Mouse (Mus musculus): ENCODE measurements around the gene Fgfr1op. TPM values are rescaled to one million over a fixed set of nuclear protein-coding genes. Genes with fewer than 3 reads are reported as not detected.
"Not testable (repeated sequence)": the region's sequence is repeated elsewhere in the genome, so short reads cannot be mapped to it uniquely, and the experiment has no call there.

Gene Fgfr1op
- total and polyA plus RNA-seq, 3 experiments = 13.7 to 47.3 (median 24.8) TPM

GRCm38 (mm10) chr17:8146931-8147330 lies 18.4 kb upstream of the Fgfr1op start:
- H3K4me1 ChIP-seq (ENCODE audit: insufficient read depth, low read depth, low read length); H3K9me3 ChIP-seq (replicated peaks); H3K36me3 ChIP-seq (replicated peaks); ATAC-seq (ENCODE audit: extremely low read depth, insufficient number of reproducible peaks, low FRiP score, poor library complexity, severe bottlenecking); H3K27me3 ChIP-seq (ENCODE audit: insufficient read depth, low read length); DNase-seq (ENCODE audit: low spot score); H3K4me3 ChIP-seq (ENCODE audit: low read depth, low read length): not testable (repeated sequence)

- ATAC-seq (ENCODE audit: extremely low read depth, insufficient number of reproducible peaks, low FRiP score, poor library complexity, severe bottlenecking) = peak; percentile 93
- H3K9me3 ChIP-seq (replicated peaks); H3K4me1 ChIP-seq (ENCODE audit: insufficient read depth, low read depth, low read length); DNase-seq (ENCODE audit: low spot score); H3K27me3 ChIP-seq (ENCODE audit: insufficient read depth, low read length); H3K36me3 ChIP-seq (replicated peaks): not testable (repeated sequence)
- H3K4me3 ChIP-seq (ENCODE audit: low read depth, low read length) = peak within 1 kb of the TSS; percentile 69
These were observed 17.6 kb upstream of the Fgfr1op start, which contains the start of the genes Gm49673 and Rnaset2a for GRCm38 (mm10) chr17:8147439-8148316. Gene Gm49673, minus strand, starts transcription at chr17:8147788. Gene Rnaset2a, minus strand, starts transcription at chr17:8148097.

- not testable (repeated sequence) for H3K4me1 ChIP-seq (ENCODE audit: insufficient read depth, low read depth, low read length); ATAC-seq (ENCODE audit: extremely low read depth, insufficient number of reproducible peaks, low FRiP score, poor library complexity, severe bottlenecking); H3K4me3 ChIP-seq (ENCODE audit: low read depth, low read length); H3K27me3 ChIP-seq (ENCODE audit: insufficient read depth, low read length); H3K36me3 ChIP-seq (replicated peaks); DNase-seq (ENCODE audit: low spot score); H3K9me3 ChIP-seq (replicated peaks)
These were observed 10.3 kb upstream of the Fgfr1op start for GRCm38 (mm10) chr17:8155010-8155409.

- not testable (repeated sequence) for H3K27me3 ChIP-seq (ENCODE audit: insufficient read depth, low read length); DNase-seq (ENCODE audit: low spot score); ATAC-seq (ENCODE audit: extremely low read depth, insufficient number of reproducible peaks, low FRiP score, poor library complexity, severe bottlenecking); H3K4me1 ChIP-seq (ENCODE audit: insufficient read depth, low read depth, low read length); H3K9me3 ChIP-seq (replicated peaks); H3K36me3 ChIP-seq (replicated peaks); H3K4me3 ChIP-seq (ENCODE audit: low read depth, low read length)
These were observed 9.3 kb upstream of the Fgfr1op start for GRCm38 (mm10) chr17:8155982-8156381.

GRCm38 (mm10) chr17:8158627-8159026 lies 6.7 kb upstream of the Fgfr1op start:
- H3K4me3 ChIP-seq (ENCODE audit: low read depth, low read length); H3K9me3 ChIP-seq (replicated peaks); ATAC-seq (ENCODE audit: extremely low read depth, insufficient number of reproducible peaks, low FRiP score, poor library complexity, severe bottlenecking): not testable (repeated sequence)

GRCm38 (mm10) chr17:8160969-8161368 lies 4.3 kb upstream of the Fgfr1op start:
- H3K9me3 ChIP-seq (replicated peaks); H3K4me1 ChIP-seq (ENCODE audit: insufficient read depth, low read depth, low read length); ATAC-seq (ENCODE audit: extremely low read depth, insufficient number of reproducible peaks, low FRiP score, poor library complexity, severe bottlenecking); DNase-seq (ENCODE audit: low spot score); H3K4me3 ChIP-seq (ENCODE audit: low read depth, low read length); H3K36me3 ChIP-seq (replicated peaks); H3K27me3 ChIP-seq (ENCODE audit: insufficient read depth, low read length): not testable (repeated sequence)

More at GRCm38 (mm10) chr17:8158627-8159026, 6.7 kb upstream of the Fgfr1op start:
- H3K4me1 ChIP-seq (ENCODE audit: insufficient read depth, low read depth, low read length); H3K27me3 ChIP-seq (ENCODE audit: insufficient read depth, low read length); DNase-seq (ENCODE audit: low spot score); H3K36me3 ChIP-seq (replicated peaks): not testable (repeated sequence)

GRCm38 (mm10) chr17:8165608-8165945 lies 276 bp downstream of the Fgfr1op start:
- H3K27me3 ChIP-seq (ENCODE audit: insufficient read depth, low read length); ATAC-seq (ENCODE audit: extremely low read depth, insufficient number of reproducible peaks, low FRiP score, poor library complexity, severe bottlenecking); DNase-seq (ENCODE audit: low spot score); H3K9me3 ChIP-seq (replicated peaks): not testable (repeated sequence)
- H3K4me3 ChIP-seq (ENCODE audit: low read depth, low read length) = peak overlapping the region; percentile 74
- peaks cover 25% of the 10 kb centered on the region for H3K36me3 ChIP-seq (replicated peaks)
- H3K4me1 ChIP-seq (ENCODE audit: insufficient read depth, low read depth, low read length) = peaks cover 10% of the 10 kb centered on the region

- peak overlapping the region; percentile 74 for H3K4me3 ChIP-seq (ENCODE audit: low read depth, low read length)
- H3K4me1 ChIP-seq (ENCODE audit: insufficient read depth, low read depth, low read length) = peaks cover 10% of the 10 kb centered on the region
- not testable (repeated sequence) for DNase-seq (ENCODE audit: low spot score); H3K9me3 ChIP-seq (replicated peaks); ATAC-seq (ENCODE audit: extremely low read depth, insufficient number of reproducible peaks, low FRiP score, poor library complexity, severe bottlenecking); H3K27me3 ChIP-seq (ENCODE audit: insufficient read depth, low read length)
- peaks cover 29% of the 10 kb centered on the region for H3K36me3 ChIP-seq (replicated peaks)
These were observed 676 bp downstream of the Fgfr1op start for GRCm38 (mm10) chr17:8165977-8166376.

- H3K9me3 ChIP-seq (replicated peaks); DNase-seq (ENCODE audit: low spot score); H3K27me3 ChIP-seq (ENCODE audit: insufficient read depth, low read length); ATAC-seq (ENCODE audit: extremely low read depth, insufficient number of reproducible peaks, low FRiP score, poor library complexity, severe bottlenecking): not testable (repeated sequence)
- Histone ChIP-seq H3K4me1 (ENCODE audit: insufficient read depth, low read depth, low read length) (peaks cover 10% of the 10 kb centered on the region), H3K36me3 (replicated peaks) (peaks cover 33% of the 10 kb centered on the region), H3K4me3 (ENCODE audit: low read depth, low read length) (peak overlapping the region; percentile 74)
These were observed 1.2 kb downstream of the Fgfr1op start for GRCm38 (mm10) chr17:8166454-8166853.

GRCm38 (mm10) chr17:8167436-8167835 lies 2.1 kb downstream of the Fgfr1op start:
- peak overlapping the region; percentile 54; the same call in 1 of the 2 replicates for H3K4me3 ChIP-seq (ENCODE audit: low read depth, low read length)
- peaks cover 43% of the 10 kb centered on the region for H3K36me3 ChIP-seq (replicated peaks)
- not testable (repeated sequence) for ATAC-seq (ENCODE audit: extremely low read depth, insufficient number of reproducible peaks, low FRiP score, poor library complexity, severe bottlenecking); DNase-seq (ENCODE audit: low spot score); H3K27me3 ChIP-seq (ENCODE audit: insufficient read depth, low read length); H3K9me3 ChIP-seq (replicated peaks)
- H3K4me1 ChIP-seq (ENCODE audit: insufficient read depth, low read depth, low read length) = peaks cover 10% of the 10 kb centered on the region

Measured in G1E (cell line).